Mouse (Mus musculus): ENCODE results near the gene Pigv. TPM values are rescaled to one million over a fixed set of nuclear protein-coding genes. Genes with fewer than 3 reads are reported as not detected.
A peak's percentile ranks its signal among the peaks of the same experiment; 100 is the strongest.
"Not testable (repeated sequence)": the region's sequence is repeated elsewhere in the genome, so short reads cannot be mapped to it uniquely, and the experiment has no call there.

Pigv gene
- total RNA-seq, 2 experiments from 2014 or later = 7.9 to 9.6 TPM

- peak; percentile 57 to 79 for DNase-seq (ENCODE audit: extremely low spot score in 1 of 2, low spot score in 1 of 2)
Measured at GRCm38 (mm10) chr4:133649989-133650699, 22.3 kb downstream of the Pigv start, which contains the start of gene Zdhhc18. Gene Zdhhc18, minus strand, starts transcription at chr4:133650154.

- not testable (repeated sequence) for DNase-seq (ENCODE audit: extremely low spot score in 1 of 2, low spot score in 1 of 2)
Measured at GRCm38 (mm10) chr4:133649464-133649863, 23.0 kb downstream of the Pigv start.

- DNase-seq (ENCODE audit: extremely low spot score in 1 of 2, low spot score in 1 of 2) = no peak
Measured at GRCm38 (mm10) chr4:133645680-133646079, 26.8 kb downstream of the Pigv start.

- DNase-seq (ENCODE audit: extremely low spot score in 1 of 2, low spot score in 1 of 2) = no peak
Measured at GRCm38 (mm10) chr4:133645195-133645594, 27.3 kb downstream of the Pigv start.

GRCm38 (mm10) chr4:133634043-133634410 is 38.4 kb downstream of the Pigv start:
- DNase-seq (ENCODE audit: extremely low spot score in 1 of 2, low spot score in 1 of 2) = no peak

GRCm38 (mm10) chr4:133633332-133634042 is 39.0 kb downstream of the Pigv start:
- peak; percentile 85 to 88 for DNase-seq (ENCODE audit: extremely low spot score in 1 of 2, low spot score in 1 of 2)

- DNase-seq (ENCODE audit: extremely low spot score in 1 of 2, low spot score in 1 of 2) = peak in 1 of 2 experiments; percentile 52
Measured at GRCm38 (mm10) chr4:133632483-133633327, 39.7 kb downstream of the Pigv start.

GRCm38 (mm10) chr4:133631769-133632411 is 40.6 kb downstream of the Pigv start:
- no peak for DNase-seq (ENCODE audit: extremely low spot score in 1 of 2, low spot score in 1 of 2)

- DNase-seq (ENCODE audit: extremely low spot score in 1 of 2, low spot score in 1 of 2) = no peak
Measured at GRCm38 (mm10) chr4:133631071-133631768, 41.2 kb downstream of the Pigv start.

- no peak for DNase-seq (ENCODE audit: extremely low spot score in 1 of 2, low spot score in 1 of 2)
Measured at GRCm38 (mm10) chr4:133630326-133630920, 42.0 kb downstream of the Pigv start.

- DNase-seq (ENCODE audit: extremely low spot score in 1 of 2, low spot score in 1 of 2) = no peak
Measured at GRCm38 (mm10) chr4:133629191-133629590, 43.3 kb downstream of the Pigv start.

GRCm38 (mm10) chr4:133628517-133628916 is 43.9 kb downstream of the Pigv start:
- DNase-seq (ENCODE audit: extremely low spot score in 1 of 2, low spot score in 1 of 2) = no peak

- no peak for DNase-seq (ENCODE audit: extremely low spot score in 1 of 2, low spot score in 1 of 2)
Measured at GRCm38 (mm10) chr4:133627039-133627438, 45.4 kb downstream of the Pigv start.

- DNase-seq (ENCODE audit: extremely low spot score in 1 of 2, low spot score in 1 of 2) = no peak
Measured at GRCm38 (mm10) chr4:133626621-133627020, 45.8 kb downstream of the Pigv start.

- no peak for DNase-seq (ENCODE audit: extremely low spot score in 1 of 2, low spot score in 1 of 2)
Measured at GRCm38 (mm10) chr4:133626221-133626620, 46.2 kb downstream of the Pigv start.

- no peak for DNase-seq (ENCODE audit: extremely low spot score in 1 of 2, low spot score in 1 of 2)
Measured at GRCm38 (mm10) chr4:133625621-133626071, 46.8 kb downstream of the Pigv start.

GRCm38 (mm10) chr4:133624830-133625229 is 47.6 kb downstream of the Pigv start:
- DNase-seq (ENCODE audit: extremely low spot score in 1 of 2, low spot score in 1 of 2) = no peak

GRCm38 (mm10) chr4:133622161-133622695 is 50.2 kb downstream of the Pigv start:
- DNase-seq (ENCODE audit: extremely low spot score in 1 of 2, low spot score in 1 of 2) = no peak

- DNase-seq (ENCODE audit: extremely low spot score in 1 of 2, low spot score in 1 of 2) = no peak
Measured at GRCm38 (mm10) chr4:133620668-133621067, 51.8 kb downstream of the Pigv start.

Measured in layer of hippocampus, postnatal 25 days (tissue).